Mouse (Mus musculus) thymus, postnatal 4 days (tissue): ENCODE data around the gene Fndc3b.

ENCODE experiments used
- DNase-seq: peaks from one replicate; pipeline ENCODE4 v3.0.0; 2021

Fndc3b gene

DNA sequence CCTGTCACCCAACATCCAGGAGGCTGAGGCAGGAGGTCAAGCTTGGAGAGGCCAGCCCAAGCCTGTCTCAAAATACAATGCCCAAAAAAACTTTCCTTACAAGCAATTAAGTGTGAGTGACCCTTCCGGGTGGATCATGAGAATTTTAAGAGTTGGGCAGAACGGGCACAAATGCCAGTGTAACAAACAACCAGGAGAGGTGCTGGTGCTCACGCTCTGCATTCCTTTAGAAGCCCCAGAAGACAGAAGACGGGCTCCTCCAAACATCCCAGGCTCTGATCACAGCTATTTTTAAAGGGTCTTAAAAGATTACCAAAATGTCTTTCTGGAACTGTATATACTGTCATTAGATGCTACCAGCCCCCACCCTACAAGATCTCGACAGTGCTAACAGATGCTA lies 2.5 kb downstream of the Fndc3b start:
- no peak for DNase-seq

DNA sequence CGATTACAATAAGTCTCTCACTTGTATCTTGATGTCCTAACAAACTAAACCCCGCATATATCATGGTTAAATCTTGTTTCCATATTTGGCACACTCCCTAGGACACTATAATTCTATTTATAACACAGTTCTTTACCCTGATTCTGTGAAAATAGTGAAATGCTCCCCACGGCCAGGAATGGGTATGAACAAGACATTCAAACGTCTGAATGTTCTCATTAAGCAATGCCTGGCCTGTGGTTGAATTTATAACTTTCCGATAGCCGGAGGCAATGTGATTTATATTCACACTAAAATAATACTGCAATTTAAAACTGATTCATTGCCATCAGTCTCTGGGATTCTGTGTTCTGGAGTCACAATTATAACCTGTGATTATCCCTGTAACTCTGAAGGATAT lies 5.3 kb downstream of the Fndc3b start:
- DNase-seq: no peak

DNA sequence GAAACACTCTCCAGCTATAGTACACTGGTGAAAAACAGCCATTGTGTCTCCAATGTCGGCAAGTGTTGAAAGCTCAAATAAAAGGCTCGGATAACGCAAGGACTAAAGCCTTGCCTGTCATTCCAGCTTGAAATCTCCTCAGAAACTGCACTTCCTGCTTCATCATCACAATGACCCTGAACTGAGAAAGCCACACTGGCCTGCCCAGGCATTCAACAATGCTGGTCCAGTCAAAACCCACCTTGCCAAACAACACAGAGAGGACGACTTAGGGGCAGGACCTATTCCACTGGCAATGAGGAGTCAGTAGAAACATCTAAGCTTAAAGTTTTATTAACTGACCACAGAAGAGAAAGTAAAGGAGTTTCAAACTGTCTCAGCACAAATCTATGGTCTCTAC lies 6.1 kb downstream of the Fndc3b start:
- no peak for DNase-seq

DNA sequence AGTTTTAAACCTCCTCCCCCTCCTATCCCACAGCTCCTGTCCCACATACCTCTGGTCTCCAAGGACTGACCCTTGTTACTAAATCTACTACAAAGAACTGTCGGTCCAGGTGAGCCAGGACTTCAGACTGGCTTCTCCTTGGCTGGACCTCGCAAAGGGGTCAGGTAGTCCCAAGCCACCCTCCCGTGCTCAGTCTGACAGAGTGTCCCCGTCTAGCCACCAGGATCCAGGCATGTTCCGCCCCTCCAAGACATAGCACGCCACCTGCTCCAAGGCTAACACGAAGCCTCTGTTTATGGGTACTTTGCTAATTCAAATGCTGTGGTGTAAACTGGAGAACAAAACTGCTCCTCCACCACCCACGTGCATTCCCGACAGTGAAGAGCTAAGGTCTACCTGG lies 6.5 kb downstream of the Fndc3b start:
- DNase-seq: no peak

DNA sequence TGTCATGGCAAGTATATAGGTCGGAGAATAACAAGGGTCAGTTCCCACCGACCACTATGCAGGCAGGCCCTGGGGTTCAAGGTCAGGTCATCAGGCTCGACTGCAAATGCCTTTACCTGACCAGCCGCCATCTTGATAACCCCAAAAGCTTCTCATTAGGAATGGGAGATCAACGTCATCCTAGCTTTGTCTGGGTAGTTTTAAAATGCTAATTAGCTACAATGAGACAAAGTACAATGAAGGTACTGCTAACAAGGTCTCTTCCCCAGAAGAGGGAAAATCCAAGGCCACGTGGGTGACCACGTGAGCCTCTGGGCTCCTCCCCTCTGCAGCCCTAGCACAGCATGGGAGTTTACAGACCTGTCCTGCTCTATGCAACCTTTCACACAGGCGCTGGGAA lies 7.6 kb downstream of the Fndc3b start:
- no peak for DNase-seq

DNA sequence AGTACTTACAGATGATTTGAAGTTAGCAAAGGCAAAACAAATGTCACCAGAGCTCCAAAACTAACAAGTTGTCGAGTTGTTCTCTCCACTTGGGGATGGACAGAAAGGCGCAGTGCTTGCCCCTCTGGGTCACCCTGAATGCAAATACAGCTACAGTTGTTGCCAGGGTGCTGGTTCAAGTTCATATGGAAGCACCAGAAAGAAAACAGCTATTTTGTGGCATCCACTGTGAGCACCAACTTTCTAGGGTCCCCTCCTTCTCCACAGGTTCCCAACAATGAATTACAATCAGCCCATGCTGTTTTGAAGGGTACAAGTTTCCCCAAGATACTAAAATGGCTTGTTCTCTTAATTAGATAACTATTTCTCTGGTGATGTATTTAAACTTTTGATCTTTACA lies 8.0 kb downstream of the Fndc3b start:
- DNase-seq: no peak

DNA sequence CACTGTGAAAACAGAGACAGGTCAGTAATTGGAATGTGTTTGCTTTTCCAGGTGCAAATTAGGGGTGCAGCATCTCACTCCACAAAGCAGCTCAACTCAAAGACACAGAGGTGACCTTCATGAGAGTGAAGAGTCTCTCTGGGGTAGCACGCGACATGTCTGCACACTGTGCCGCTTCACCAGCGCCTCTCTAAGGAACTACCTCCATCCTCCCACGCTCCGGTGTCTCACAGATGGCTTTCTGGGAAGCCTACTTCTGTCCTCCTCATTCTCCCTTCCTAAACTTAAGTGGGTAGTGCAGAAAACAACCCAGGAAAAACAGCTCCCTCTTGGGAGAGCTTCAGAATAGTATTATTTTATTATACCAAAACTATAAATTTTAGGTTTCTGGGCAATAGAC lies 12.4 kb downstream of the Fndc3b start:
- no peak for DNase-seq

DNA sequence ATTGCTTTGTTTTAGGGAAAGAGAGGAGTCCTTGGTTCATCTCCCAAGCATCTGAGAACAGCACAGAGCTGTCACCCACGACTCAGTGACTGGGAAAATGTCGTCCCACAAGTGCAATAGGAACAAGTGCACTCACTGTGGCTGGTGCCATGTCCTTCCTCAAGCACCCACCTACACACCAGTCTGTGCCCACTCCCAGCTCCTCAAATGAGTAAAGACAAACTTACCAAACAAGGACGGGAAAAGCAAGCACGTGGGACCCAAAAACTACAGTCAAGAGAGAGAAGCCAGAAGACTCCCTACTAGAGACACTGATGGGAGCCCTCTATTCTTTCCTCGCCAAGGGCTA lies 14.7 kb downstream of the Fndc3b start:
- no peak for DNase-seq

DNA sequence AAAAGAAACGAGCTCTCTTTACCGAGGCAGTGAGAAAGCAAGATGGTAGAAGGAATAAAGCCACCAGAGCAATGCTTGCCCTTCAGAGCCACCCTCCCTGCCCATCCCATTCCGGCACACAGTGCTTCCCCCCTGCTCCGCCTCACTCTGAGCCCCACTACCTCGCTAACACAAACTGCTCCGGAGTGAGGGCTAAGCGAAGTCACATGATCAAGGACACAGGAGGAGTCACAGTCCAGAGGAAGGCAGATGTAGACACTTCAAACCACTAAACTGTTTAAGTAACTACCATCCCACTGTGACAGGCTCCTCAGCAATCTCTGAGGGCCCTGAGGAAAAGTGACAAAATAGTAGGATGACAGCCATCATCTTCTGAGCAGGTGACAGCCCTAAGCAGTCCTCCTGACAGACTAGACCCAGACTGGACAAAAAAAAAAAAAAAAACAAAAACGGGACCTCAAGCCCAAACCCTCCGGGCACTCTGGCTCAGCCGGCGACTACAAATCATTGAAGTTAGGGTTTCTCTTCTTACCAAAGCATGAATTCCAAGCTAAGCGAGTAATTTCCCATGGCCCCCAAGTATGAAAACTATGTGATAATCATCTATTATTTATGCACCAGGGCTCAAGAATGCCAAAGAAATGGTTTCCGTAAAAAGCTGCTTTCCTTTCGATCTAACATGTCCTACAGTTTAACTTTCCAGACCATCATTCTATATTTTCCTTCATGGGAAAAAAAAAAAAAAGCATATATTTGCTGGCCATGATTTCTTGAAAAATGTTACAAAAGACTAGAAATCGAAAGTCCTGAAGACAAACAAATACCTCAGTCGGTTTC lies 15.3 kb downstream of the Fndc3b start:
- no peak for DNase-seq

DNA sequence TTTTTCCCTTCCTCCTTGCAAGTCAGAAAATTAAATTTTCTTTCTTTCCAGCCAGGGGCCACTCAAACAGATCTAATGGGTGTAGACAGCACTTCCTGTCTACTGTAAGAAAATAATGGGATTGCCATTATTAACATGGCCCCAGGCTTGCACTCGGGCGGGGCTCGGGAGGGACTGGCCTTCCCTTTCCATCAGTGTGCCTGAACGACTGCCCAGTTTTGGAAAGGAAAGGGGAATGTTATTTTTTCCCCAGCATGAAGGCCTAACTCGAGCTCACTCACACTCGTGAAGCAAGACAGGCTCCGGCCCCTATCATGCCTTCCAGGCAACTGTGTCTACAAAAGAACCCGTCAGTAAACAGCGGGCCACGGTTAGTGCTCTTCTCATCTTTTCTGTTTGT lies 16.5 kb downstream of the Fndc3b start:
- DNase-seq: no peak

DNA sequence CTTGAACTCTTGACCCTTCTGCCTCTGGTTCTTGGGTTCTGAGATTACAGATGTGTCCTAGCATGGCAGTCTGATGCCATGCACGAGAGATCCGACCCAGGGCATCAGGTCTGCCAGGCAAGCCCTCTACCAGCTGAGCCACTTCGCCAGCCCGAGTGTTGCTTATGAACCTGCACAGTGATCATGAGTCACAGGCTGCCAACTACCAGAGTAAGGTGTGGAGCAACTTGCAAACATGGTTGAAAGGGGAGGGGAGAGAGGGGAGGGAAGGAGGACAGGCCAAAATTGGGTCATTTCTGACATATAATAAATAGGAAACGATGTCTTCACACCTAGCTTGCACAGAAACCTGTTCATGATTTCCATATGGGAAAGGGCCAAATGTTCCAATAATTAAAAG lies 17.0 kb downstream of the Fndc3b start:
- no peak for DNase-seq

DNA sequence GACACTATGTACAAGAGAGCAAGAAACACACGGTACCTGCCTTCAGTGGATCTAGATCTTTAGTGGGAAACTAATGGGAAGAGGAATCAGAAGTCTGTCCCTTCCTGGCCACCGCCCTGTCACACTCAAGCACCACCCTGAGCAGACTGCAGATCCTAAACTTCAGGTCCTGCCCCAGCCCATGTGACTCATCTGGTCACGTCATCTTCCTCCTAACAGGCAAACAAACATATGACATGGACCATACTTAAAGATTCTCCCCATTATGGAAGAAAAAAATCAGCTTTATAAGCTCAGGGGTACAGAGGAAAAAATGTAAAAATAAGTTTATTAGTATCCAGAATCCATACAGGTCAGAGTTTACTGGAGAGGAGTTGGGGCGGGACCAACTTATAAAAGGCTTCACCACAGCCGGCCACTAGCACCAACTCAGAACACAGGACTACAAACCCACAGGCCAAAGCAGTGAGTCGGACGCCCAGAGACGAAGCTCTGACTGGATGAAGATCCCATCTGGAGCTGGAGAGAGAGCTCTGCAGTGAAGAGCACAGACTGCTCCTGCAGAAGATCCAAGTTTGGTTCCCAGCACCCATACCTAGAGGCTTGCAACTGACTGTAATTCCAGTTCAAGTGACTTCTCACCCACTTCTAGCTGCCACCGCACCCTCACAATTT lies 19.5 kb downstream of the Fndc3b start:
- DNase-seq: no peak

DNA sequence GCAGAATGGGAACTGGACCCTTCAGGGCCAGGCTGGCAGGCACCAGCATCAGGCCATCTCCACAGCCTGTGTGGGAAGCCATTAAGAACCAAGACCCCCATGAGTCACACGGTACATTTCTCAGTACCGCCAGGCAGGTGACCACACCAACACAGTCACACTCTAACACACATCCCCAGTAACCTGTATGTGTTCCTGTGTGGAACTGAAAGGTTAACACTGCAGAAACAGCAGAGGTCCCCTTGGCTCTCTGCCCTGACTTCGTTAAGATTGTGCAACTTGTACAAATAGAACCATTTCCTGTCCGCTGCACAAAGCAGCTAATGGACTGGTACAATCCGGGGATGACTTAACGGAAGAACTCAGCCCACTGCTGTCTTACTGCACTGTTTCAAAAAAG lies 21.1 kb downstream of the Fndc3b start:
- DNase-seq: no peak

DNA sequence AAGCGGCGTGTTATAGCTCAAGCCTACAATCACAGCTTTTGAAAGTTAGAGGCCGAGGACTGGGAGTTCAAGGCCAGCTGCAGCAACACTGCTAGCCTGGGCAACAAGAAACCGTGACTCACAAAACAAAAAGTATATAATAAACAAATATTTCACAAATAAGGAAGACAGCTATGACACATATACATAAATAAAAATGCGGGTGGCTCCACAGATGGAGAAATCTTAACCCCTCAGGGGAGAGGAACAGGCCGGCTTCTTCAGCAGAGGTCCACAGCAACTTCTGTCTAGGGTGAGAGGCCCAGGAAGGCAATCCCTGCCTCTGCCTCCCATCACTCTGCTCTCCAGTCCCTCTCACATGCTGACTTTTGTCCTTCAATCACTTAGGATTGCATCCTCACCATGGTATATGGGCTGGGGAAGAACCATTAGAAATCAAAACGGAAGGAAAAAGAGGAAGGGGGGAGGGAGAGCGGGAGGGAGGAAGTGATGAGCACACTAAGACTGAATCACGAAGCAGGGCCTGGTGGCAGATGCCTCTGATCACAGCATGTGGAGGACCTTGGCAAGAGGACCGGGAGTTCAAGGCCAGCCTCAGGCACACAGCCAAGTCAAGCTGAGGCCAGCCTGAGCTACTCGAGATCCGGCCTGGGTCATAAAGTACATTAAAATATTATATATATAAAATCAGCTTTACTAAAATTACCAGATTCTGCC lies 21.8 kb downstream of the Fndc3b start:
- DNase-seq: no peak

DNA sequence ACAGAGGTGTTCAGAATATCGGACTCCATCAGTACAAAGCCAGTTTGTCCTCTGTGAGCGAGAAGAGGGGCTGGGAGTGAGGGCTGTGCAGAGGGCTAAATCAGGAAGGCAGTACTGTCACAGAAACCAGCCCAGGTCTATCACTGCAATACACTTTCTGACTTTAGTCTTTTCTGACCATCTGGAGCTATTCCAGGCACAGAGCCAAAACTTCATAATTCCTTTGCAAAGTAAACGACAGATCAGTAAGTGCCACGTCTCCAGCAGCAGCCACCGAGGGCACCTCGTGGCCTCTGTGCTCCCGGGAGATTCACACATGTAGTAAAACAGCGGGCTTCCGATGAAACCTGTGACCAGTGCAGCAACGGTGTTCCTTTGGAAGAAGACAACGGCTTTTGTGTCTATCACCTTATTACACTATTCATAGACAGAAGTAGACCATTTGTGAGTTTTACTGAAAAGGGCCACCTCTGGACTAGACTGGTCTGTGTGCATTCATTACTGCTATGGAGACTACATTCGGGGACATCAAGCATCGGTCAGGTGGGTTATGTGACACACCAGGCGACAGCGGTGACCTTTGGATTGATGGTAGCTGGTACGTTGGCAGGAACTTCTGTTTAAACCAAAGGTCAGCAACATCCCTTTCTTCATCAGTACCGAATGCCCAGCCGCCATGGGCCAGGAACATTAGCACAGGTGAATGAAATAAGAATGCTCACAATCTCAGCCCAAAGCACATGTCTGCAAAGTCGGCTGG lies 24.2 kb downstream of the Fndc3b start:
- no peak for DNase-seq

DNA sequence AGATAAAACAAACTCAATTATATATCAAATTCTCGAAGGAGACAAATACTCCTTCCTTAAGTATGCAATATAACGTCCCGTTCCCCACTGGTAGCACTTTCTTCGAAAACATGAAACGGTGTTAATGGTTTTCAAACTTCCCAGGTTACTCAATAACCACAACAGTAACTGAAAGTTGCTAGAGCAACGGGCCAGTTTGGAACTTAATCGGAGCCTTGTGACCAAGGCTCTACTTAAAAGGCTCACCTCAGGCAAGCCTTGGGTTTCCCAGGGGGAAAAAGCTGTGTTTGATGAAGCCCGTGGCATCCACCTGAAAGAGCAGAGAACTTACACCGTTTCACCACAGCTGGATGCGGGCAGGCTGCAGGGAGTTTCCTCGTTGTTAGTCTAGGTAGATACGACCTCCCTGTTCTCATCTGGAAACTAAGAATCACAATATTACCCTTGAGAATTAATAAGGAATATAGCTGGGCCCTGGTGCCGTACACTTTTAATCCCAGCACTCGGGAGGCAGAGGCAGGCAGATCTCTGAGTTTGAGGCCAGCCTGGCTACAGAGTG lies 25.4 kb downstream of the Fndc3b start:
- DNase-seq: no peak

DNA sequence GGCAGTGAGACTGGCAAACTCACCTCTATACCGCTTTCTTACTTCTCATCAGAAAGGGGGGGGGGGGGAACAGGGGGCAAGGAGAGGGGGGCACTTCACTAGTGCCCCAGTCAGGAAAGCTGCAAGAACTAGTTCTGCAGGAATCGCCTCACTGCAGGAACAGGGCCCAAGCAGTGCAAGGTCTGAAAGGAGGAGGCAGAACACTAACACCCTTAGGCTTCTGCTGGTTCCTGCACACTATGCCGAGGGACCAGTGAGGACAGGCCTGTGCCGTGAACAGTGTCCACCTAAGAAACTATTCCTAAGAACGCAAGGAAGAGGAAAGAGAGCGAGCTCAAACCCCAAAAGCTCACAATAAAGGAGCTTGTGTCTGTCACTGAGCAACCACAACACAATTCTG lies 26.0 kb downstream of the Fndc3b start:
- DNase-seq: no peak

DNA sequence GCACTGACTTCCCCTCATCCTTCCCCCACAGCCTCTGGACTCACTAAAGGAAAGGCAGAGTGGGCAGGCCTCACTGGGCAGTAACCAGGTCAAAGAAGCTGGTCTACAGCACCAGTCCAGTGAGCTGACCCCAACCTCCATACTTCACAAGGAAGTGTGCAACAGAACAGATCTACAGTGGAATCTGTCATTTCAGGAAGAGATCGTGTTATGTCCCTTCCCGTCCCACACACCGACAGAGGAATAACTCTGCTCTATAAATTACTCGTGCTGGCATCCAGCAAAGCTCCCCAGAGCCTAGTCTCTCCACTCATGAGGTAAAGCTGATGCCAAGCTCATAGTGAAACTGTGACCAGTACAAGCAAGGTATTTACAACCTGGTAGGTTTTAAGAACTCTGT lies 27.7 kb downstream of the Fndc3b start:
- DNase-seq: no peak

DNA sequence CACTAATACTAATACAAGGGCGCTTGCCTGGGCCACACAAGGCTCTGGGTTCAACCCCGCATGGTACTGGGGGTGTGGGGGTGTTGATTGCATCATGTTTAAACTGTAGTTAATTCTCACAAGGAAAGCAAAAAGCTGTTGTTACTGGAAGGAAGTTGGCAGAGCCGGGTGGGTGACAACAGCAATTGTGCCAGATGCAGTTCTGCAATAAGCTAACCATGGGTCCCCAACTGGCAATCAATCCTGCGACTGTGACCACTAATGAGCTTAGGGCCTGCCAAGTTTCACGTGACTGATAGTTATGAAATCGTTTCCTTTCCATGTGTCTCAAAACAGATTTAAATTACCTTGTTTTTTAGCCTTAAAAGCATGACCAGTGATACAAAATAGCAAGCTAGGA lies 33.5 kb downstream of the Fndc3b start:
- DNase-seq: no peak

DNA sequence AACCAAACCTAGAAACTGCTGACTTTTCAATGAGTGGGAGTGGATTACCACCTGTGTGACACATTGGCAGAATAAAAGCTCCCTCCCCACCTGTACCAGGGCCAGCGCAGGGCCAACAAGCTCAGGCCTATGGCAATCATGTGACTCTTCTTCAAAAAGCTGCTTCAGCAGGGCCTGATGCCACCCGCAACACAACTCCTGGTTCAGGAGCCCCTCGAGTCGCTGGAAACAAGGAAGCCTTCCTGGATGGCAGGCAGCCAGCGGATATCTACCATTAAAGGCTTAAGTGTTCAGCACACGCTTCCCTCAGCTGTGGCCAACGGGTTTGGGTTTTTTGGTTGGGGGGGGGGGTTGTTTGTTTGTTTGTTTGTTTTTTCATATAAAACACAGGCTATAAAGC lies 37.4 kb downstream of the Fndc3b start:
- no peak for DNase-seq

DNA sequence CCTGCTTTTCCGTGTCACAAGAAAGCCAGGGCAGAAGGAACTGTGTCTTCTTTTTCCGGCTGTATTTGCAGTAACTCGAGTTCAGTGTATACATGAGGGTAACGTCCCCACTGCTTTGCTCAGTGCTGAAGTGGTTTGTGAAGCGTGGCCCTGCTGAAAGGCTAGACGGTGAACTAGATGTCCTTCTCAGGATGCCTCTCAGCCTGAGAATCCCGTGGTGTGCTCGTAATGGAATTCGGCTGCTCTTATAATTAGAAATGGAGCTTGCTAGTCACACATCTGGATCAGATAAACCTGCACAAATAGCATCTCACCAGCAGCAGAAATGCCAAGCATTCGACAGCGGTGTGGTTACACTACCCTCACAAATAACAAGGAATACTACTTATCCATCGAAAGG lies 40.7 kb downstream of the Fndc3b start:
- DNase-seq: no peak

DNA sequence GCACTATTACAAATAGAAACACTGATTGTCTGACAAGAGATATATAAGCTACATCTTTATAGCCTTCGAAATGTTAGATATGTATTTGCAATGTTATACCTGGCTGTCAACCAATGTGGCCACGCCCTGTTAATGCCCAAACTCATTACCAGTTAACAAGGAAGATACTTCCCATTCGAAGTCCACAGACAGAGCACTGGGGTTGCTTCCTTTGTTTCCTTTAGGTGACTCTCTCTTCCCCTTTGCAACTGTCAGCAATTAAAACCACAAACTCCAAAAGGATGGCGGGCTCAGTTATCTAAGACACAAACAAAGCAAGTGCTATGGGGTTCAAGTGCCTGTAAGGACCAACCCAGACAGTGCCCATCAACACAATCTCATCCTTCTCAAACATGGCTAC lies 43.8 kb downstream of the Fndc3b start:
- no peak for DNase-seq

DNA sequence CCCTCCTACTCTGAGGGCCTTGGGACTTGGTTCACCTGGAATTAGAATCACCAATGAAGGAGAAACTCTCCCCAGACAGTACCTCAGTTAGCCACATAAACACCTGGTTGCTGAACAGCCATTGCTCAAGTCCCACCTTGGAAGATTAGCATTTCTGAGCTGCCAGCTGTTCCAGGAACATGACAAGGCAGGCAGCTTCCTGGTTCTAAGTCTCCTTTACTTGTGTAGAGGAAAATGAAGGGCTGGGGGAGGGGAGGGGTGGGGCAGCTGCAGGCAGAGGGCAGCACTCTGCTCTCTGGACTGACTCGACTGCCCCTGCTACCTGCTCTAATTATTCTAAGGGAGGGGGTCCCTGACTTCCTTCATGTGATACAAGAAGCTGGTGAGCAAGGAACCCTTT lies 45.8 kb downstream of the Fndc3b start:
- no peak for DNase-seq
